Mouse (Mus musculus) testis, adult 2 months (tissue): ENCODE results near the gene Alx1. TPM values are rescaled to one million over a fixed set of nuclear protein-coding genes. Genes with fewer than 3 reads are reported as not detected.
A peak's percentile ranks its signal among the peaks of the same experiment; 100 is the strongest.

Source experiments
- H3K27ac ChIP-seq: fragments of 200-500 bp; 2 replicates; pipeline ENCODE4 v1.5.1; 2012; ENCODE audit warnings: low read depth, low read length; ENCODE audit not compliant: control insufficient read depth, insufficient read depth
- H3K27me3 ChIP-seq: fragments of 200-500 bp; 2 replicates; pipeline ENCODE4 v1.6.1; 2012; ENCODE audit warnings: mild to moderate bottlenecking, low read length, moderate library complexity; ENCODE audit not compliant: control insufficient read depth, insufficient read depth
- H3K36me3 ChIP-seq: fragments of 200-500 bp; 2 replicates; pipeline ENCODE4 v1.6.1; 2012; ENCODE audit warnings: mild to moderate bottlenecking, low read length; ENCODE audit not compliant: control insufficient read depth, insufficient read depth
- H3K4me1 ChIP-seq: fragments of 200-500 bp; 2 replicates; pipeline ENCODE4 v1.6.1; 2012; ENCODE audit warnings: low read length; ENCODE audit not compliant: control insufficient read depth, insufficient read depth
- H3K4me3 ChIP-seq: fragments of 200-500 bp; 2 replicates; pipeline ENCODE4 v1.5.1; 2012; ENCODE audit warnings: low read depth, mild to moderate bottlenecking, low read length, moderate library complexity, mixed read lengths; ENCODE audit not compliant: control insufficient read depth
- CTCF ChIP-seq: fragments of 200-500 bp; IDR thresholded peaks from 2 replicates; pipeline ENCODE4 v1.5.1; 2012; ENCODE audit warnings: low read depth, mild to moderate bottlenecking, inconsistent platforms, low read length, moderate library complexity; ENCODE audit not compliant: control insufficient read depth, insufficient read depth, insufficient replicate concordance
- POLR2A ChIP-seq: fragments of 200-500 bp; IDR thresholded peaks from 2 replicates; pipeline ENCODE4 v1.6.1; 2012; ENCODE audit warnings: low read depth, mild to moderate bottlenecking, inconsistent platforms, low read length, moderate library complexity; ENCODE audit not compliant: control insufficient read depth
- polyA plus RNA-seq: library from polyadenylated mRNA; depleted of rRNA; stranded (reverse); fragments of >200 nt; gene quantifications from 2 replicates; pipeline ENCODE4 v1.2.3, GENCODE M21; 2012; rRNA removed

Alx1 gene
- polyA plus RNA-seq, 1 experiment, result 20.4 TPM

GRCm38 (mm10) chr10:102975106-102975505, 54.9 kb downstream of the Alx1 start:
- no peaks in the 10 kb centered on the region for H3K27me3 ChIP-seq
- no peak for TF ChIP-seq POLR2A
- TF ChIP-seq CTCF, result no peak
- no peaks in the 10 kb centered on the region for H3K4me1 ChIP-seq
- H3K4me3 ChIP-seq, result no peak overlapping the region
- no peak overlapping the region for H3K27ac ChIP-seq
- no peaks in the 10 kb centered on the region for H3K36me3 ChIP-seq

GRCm38 (mm10) chr10:102959602-102960001, 70.4 kb downstream of the Alx1 start:
- no peak overlapping the region for H3K4me3 ChIP-seq
- no peaks in the 10 kb centered on the region for H3K27me3 ChIP-seq
- TF ChIP-seq CTCF (peak; percentile 10; the same call in 1 of the 2 replicates), POLR2A (no peak)
- H3K27ac ChIP-seq, result no peak overlapping the region
- no peaks in the 10 kb centered on the region for H3K4me1 ChIP-seq
- H3K36me3 ChIP-seq, result no peaks in the 10 kb centered on the region

Other genes with a start within 250 kb of the Alx1 start
- gene Lrriq1, start 206.1 kb upstream of the Alx1 start, polyA plus RNA-seq, result 15.8 and 18.7 TPM in 2 replicates